Mouse (Mus musculus): ENCODE data around the gene Baiap2l2. TPM values are rescaled to one million over a fixed set of nuclear protein-coding genes. Genes with fewer than 3 reads are reported as not detected.

Gene Baiap2l2
- total and polyA plus RNA-seq, 3 experiments: 0.78 to 2.9 (median 0.84) TPM

GRCm38 (mm10) chr15:79307861-79308260 lies 22.5 kb upstream of the Baiap2l2 start:
- Histone ChIP-seq H3K9ac (ENCODE audit: low read depth, low read length) (no peak overlapping the region), H3K4me3 (no peak overlapping the region), H3K36me3 (ENCODE audit: control insufficient read depth, insufficient read depth, low read length) (no peaks in the 10 kb centered on the region), H3K27ac (no peak overlapping the region), H3K27me3 (ENCODE audit: control insufficient read depth, insufficient read depth, low read length) (no peaks in the 10 kb centered on the region), H3K4me1 (ENCODE audit: control insufficient read depth, insufficient read depth, low read length) (no peaks in the 10 kb centered on the region), H3K79me2 (replicated peaks; ENCODE audit: control insufficient read depth, insufficient read depth, low read length) (no peaks in the 10 kb centered on the region)
- 66% methylated on average over 4 of the region's 4 CpGs for WGBS
- DNase-seq: no peak
- intact Hi-C loops (cut with DNase I): no loop called here
- TF ChIP-seq EP300 (IDR thresholded peaks at IDR 0.05; ENCODE audit: insufficient read depth, low read depth, low read length): no peak
- TF ChIP-seq POLR2A (IDR thresholded peaks at IDR 0.05; ENCODE audit: insufficient read depth, low read depth, low read length): no peak
- no peak for TF ChIP-seq CTCF (IDR thresholded peaks at IDR 0.05)

- Histone ChIP-seq H3K4me1 (ENCODE audit: control insufficient read depth, insufficient read depth, low read length) (no peaks in the 10 kb centered on the region), H3K9ac (ENCODE audit: low read depth, low read length) (no peak overlapping the region; the same call in 1 of the 2 replicates), H3K36me3 (ENCODE audit: control insufficient read depth, insufficient read depth, low read length) (no peaks in the 10 kb centered on the region), H3K79me2 (replicated peaks; ENCODE audit: control insufficient read depth, insufficient read depth, low read length) (no peaks in the 10 kb centered on the region), H3K27me3 (ENCODE audit: control insufficient read depth, insufficient read depth, low read length) (no peaks in the 10 kb centered on the region), H3K4me3 (no peak overlapping the region), H3K27ac (no peak overlapping the region)
- peak in 1 of 2 experiments; percentile 36 for DNase-seq
- intact Hi-C loops (cut with DNase I): no loop called here
- no peak for TF ChIP-seq POLR2A (IDR thresholded peaks at IDR 0.05; ENCODE audit: insufficient read depth, low read depth, low read length)
- no peak for TF ChIP-seq CTCF (IDR thresholded peaks at IDR 0.05)
- TF ChIP-seq EP300 (IDR thresholded peaks at IDR 0.05; ENCODE audit: insufficient read depth, low read depth, low read length): no peak
- 71% methylated on average over 23 of the region's 23 CpGs for WGBS
Measured at GRCm38 (mm10) chr15:79306043-79306637, 20.8 kb upstream of the Baiap2l2 start.

- WGBS: 69% methylated on average over 5 of the region's 5 CpGs
- intact Hi-C loops (cut with DNase I): no loop called here
- H3K9ac ChIP-seq (ENCODE audit: low read depth, low read length): no peak overlapping the region
- no peak overlapping the region for H3K4me3 ChIP-seq
- no peak overlapping the region for H3K27ac ChIP-seq
- no peak for DNase-seq
- no peaks in the 10 kb centered on the region for H3K27me3 ChIP-seq (ENCODE audit: control insufficient read depth, insufficient read depth, low read length)
- H3K79me2 ChIP-seq (replicated peaks; ENCODE audit: control insufficient read depth, insufficient read depth, low read length): no peaks in the 10 kb centered on the region
- TF ChIP-seq CTCF (IDR thresholded peaks at IDR 0.05) (no peak), EP300 (IDR thresholded peaks at IDR 0.05; ENCODE audit: insufficient read depth, low read depth, low read length) (no peak), POLR2A (IDR thresholded peaks at IDR 0.05; ENCODE audit: insufficient read depth, low read depth, low read length) (no peak)
- no peaks in the 10 kb centered on the region for H3K4me1 ChIP-seq (ENCODE audit: control insufficient read depth, insufficient read depth, low read length)
- H3K36me3 ChIP-seq (ENCODE audit: control insufficient read depth, insufficient read depth, low read length): no peaks in the 10 kb centered on the region
Measured at GRCm38 (mm10) chr15:79304832-79305231, 19.5 kb upstream of the Baiap2l2 start.

GRCm38 (mm10) chr15:79303725-79304124 lies 18.4 kb upstream of the Baiap2l2 start:
- Histone ChIP-seq H3K27me3 (ENCODE audit: control insufficient read depth, insufficient read depth, low read length) (no peaks in the 10 kb centered on the region), H3K4me3 (no peak overlapping the region), H3K9ac (ENCODE audit: low read depth, low read length) (no peak overlapping the region), H3K27ac (no peak overlapping the region), H3K36me3 (ENCODE audit: control insufficient read depth, insufficient read depth, low read length) (no peaks in the 10 kb centered on the region), H3K4me1 (ENCODE audit: control insufficient read depth, insufficient read depth, low read length) (no peaks in the 10 kb centered on the region), H3K79me2 (replicated peaks; ENCODE audit: control insufficient read depth, insufficient read depth, low read length) (no peaks in the 10 kb centered on the region)
- intact Hi-C loops (cut with DNase I): no loop called here
- WGBS: 89% methylated on average over 8 of the region's 8 CpGs
- TF ChIP-seq EP300 (IDR thresholded peaks at IDR 0.05; ENCODE audit: insufficient read depth, low read depth, low read length) (no peak), POLR2A (IDR thresholded peaks at IDR 0.05; ENCODE audit: insufficient read depth, low read depth, low read length) (no peak), CTCF (IDR thresholded peaks at IDR 0.05) (peak; percentile 51)
- no peak for DNase-seq

GRCm38 (mm10) chr15:79299563-79300155 lies 14.3 kb upstream of the Baiap2l2 start:
- 74% methylated on average over 2 of the region's 2 CpGs for WGBS
- Histone ChIP-seq H3K27me3 (ENCODE audit: control insufficient read depth, insufficient read depth, low read length) (no peaks in the 10 kb centered on the region), H3K27ac (no peak overlapping the region), H3K79me2 (replicated peaks; ENCODE audit: control insufficient read depth, insufficient read depth, low read length) (no peaks in the 10 kb centered on the region), H3K36me3 (ENCODE audit: control insufficient read depth, insufficient read depth, low read length) (no peaks in the 10 kb centered on the region), H3K4me1 (ENCODE audit: control insufficient read depth, insufficient read depth, low read length) (no peaks in the 10 kb centered on the region), H3K9ac (ENCODE audit: low read depth, low read length) (no peak overlapping the region), H3K4me3 (no peak overlapping the region)
- intact Hi-C loops (cut with DNase I): no loop called here
- no peak for TF ChIP-seq EP300 (IDR thresholded peaks at IDR 0.05; ENCODE audit: insufficient read depth, low read depth, low read length)
- no peak for TF ChIP-seq CTCF (IDR thresholded peaks at IDR 0.05)
- no peak for TF ChIP-seq POLR2A (IDR thresholded peaks at IDR 0.05; ENCODE audit: insufficient read depth, low read depth, low read length)
- no peak for DNase-seq

- Histone ChIP-seq H3K27me3 (ENCODE audit: control insufficient read depth, insufficient read depth, low read length) (no peaks in the 10 kb centered on the region), H3K36me3 (ENCODE audit: control insufficient read depth, insufficient read depth, low read length) (no peaks in the 10 kb centered on the region), H3K9ac (ENCODE audit: low read depth, low read length) (no peak overlapping the region), H3K27ac (no peak overlapping the region), H3K4me3 (no peak overlapping the region), H3K4me1 (ENCODE audit: control insufficient read depth, insufficient read depth, low read length) (no peaks in the 10 kb centered on the region), H3K79me2 (replicated peaks; ENCODE audit: control insufficient read depth, insufficient read depth, low read length) (no peaks in the 10 kb centered on the region)
- TF ChIP-seq CTCF (IDR thresholded peaks at IDR 0.05): no peak
- no peak for TF ChIP-seq EP300 (IDR thresholded peaks at IDR 0.05; ENCODE audit: insufficient read depth, low read depth, low read length)
- no peak for TF ChIP-seq POLR2A (IDR thresholded peaks at IDR 0.05; ENCODE audit: insufficient read depth, low read depth, low read length)
- 95% methylated on average over 6 of the region's 6 CpGs for WGBS
- intact Hi-C loops (cut with DNase I): no loop called here
- DNase-seq: no peak
Measured at GRCm38 (mm10) chr15:79298553-79298952, 13.2 kb upstream of the Baiap2l2 start.

Measured in heart, adult 2 months (tissue).